In genomic region chr2:157130813-157131514, GRCm38 (mm10) we compare ENCODE assay signal across 9 mouse cellular contexts. TPM values are rescaled to one million over a fixed set of nuclear protein-coding genes. Genes with fewer than 3 reads are reported as not detected.
A peak's percentile ranks its signal among the peaks of the same experiment; 100 is the strongest.
DNase-seq lines count a peak whose midpoint lies in the region; ATAC-seq and TF ChIP-seq lines count a peak whose summit lies in the region.
"Had no signal": no experiment of that assay in that cellular context is flagged by ENCODE, and none has a peak within 500 bp of the region (broad histone marks: within the 10 kb centered on the region; RNA-seq: fewer than 3 reads in every experiment).

No protein-coding gene starts in this region.

- H3K9ac ChIP-seq in kidney, postnatal 0 days (ENCODE audit: low read depth, low read length) = no peak overlapping the region
- H3K9ac ChIP-seq in forebrain, embryonic 13.5 days = no peak overlapping the region

- no peaks in the 10 kb centered on the region for H3K4me1 ChIP-seq in kidney, postnatal 0 days (replicated peaks; ENCODE audit: insufficient read depth, low read length)
- peaks cover 8% of the 10 kb centered on the region for H3K4me1 ChIP-seq in forebrain, embryonic 13.5 days
- peaks cover 15% of the 10 kb centered on the region for H3K4me1 ChIP-seq in midbrain, embryonic 10.5 days

- no peak overlapping the region for H3K4me3 ChIP-seq in kidney, postnatal 0 days (replicated peaks; ENCODE audit: low read depth, low read length)
- H3K4me3 ChIP-seq in forebrain, embryonic 13.5 days = no peak overlapping the region
- no peak overlapping the region for H3K4me3 ChIP-seq in midbrain, embryonic 10.5 days

- no peak for ATAC-seq in kidney, postnatal 0 days (replicated peaks; ENCODE audit: low FRiP score, low read depth)
- no peak for ATAC-seq in forebrain, embryonic 13.5 days

- TF ChIP-seq CTCF in kidney, postnatal 0 days (IDR thresholded peaks at IDR 0.05; ENCODE audit: low read depth) = no peak

- no peaks in the 10 kb centered on the region for H3K9me3 ChIP-seq in kidney, postnatal 0 days (replicated peaks; ENCODE audit: low read length)
- H3K9me3 ChIP-seq in forebrain, embryonic 13.5 days (replicated peaks) = no peaks in the 10 kb centered on the region
- H3K9me3 ChIP-seq in midbrain, embryonic 10.5 days (replicated peaks) = no peaks in the 10 kb centered on the region

- no peaks in the 10 kb centered on the region for H3K36me3 ChIP-seq in kidney, postnatal 0 days (ENCODE audit: insufficient read depth, low read length)
- peaks cover 12% of the 10 kb centered on the region; the same call in 1 of the 2 replicates for H3K36me3 ChIP-seq in forebrain, embryonic 13.5 days (ENCODE audit: poor library complexity, severe bottlenecking)
- peaks cover 18% of the 10 kb centered on the region for H3K36me3 ChIP-seq in midbrain, embryonic 10.5 days

- 0 out of 2 replicates have a peak overlapping the region, but pooled peaks have one; percentile 3 for H3K27ac ChIP-seq in kidney, postnatal 0 days
- no peak overlapping the region for H3K27ac ChIP-seq in forebrain, embryonic 13.5 days
- no peak overlapping the region for H3K27ac ChIP-seq in midbrain, embryonic 10.5 days (replicated peaks)

- 77% methylated on average over 8 of the region's 8 CpGs for WGBS in kidney, postnatal 0 days
- WGBS in forebrain, embryonic 13.5 days = 92% methylated on average over 8 of the region's 8 CpGs
- WGBS in midbrain, embryonic 10.5 days = 93% methylated on average over 8 of the region's 8 CpGs

- no peak overlapping the region for H3K4me2 ChIP-seq in kidney, postnatal 0 days (ENCODE audit: low read length)
- no peak overlapping the region for H3K4me2 ChIP-seq in forebrain, embryonic 13.5 days

- DNase-seq in spleen, adult 12 weeks (ENCODE audit: low spot score) = peak; percentile 19
- no peak for DNase-seq in spleen, postnatal 4 days (ENCODE audit: low spot score in 2 of 2)
- peak; percentile 75 for DNase-seq in adipocyte (ENCODE audit: low spot score)
- peak; percentile 59 for DNase-seq in kidney, postnatal 0 days (ENCODE audit: low spot score)
- DNase-seq in skeletal muscle tissue, adult 2 months (ENCODE audit: low read depth, low spot score) = peak; percentile 36
- no peak for DNase-seq in midbrain, embryonic 10.5 days (ENCODE audit: low spot score)
- no peak for DNase-seq in cerebellum, postnatal 14 days

- H3K27me3 ChIP-seq in kidney, postnatal 0 days (ENCODE audit: insufficient read depth, low read length) = no peaks in the 10 kb centered on the region
- H3K27me3 ChIP-seq in forebrain, embryonic 13.5 days = no peaks in the 10 kb centered on the region
- no peaks in the 10 kb centered on the region for H3K27me3 ChIP-seq in midbrain, embryonic 10.5 days (ENCODE audit: low read depth, poor library complexity, severe bottlenecking)

RNA-seq across cellular contexts. Expression of gene Samhd1, which starts 4.1 kb away (rescaled TPM):
- polyA plus RNA-seq in kidney, postnatal 0 days (2015; fragmentation: Nextera tagmentation; extraction: Ambion mirVana) = 19.1 and 20.0 TPM in 2 replicates
- 13.9 and 16.0 TPM in 2 replicates for polyA plus RNA-seq in forebrain, embryonic 13.5 days (2015; fragmentation: Nextera tagmentation; extraction: Ambion mirVana)
- 21.2 and 22.9 TPM in 2 replicates for polyA plus RNA-seq in midbrain, embryonic 10.5 days (2016; fragmentation: Nextera tagmentation; extraction: Ambion mirVana)

RNA-seq across cellular contexts. Expression of gene Tldc2, which starts 44.1 kb away (rescaled TPM):
- 2.2 and 2.5 TPM in 2 replicates for polyA plus RNA-seq in kidney, postnatal 0 days (2015; fragmentation: Nextera tagmentation; extraction: Ambion mirVana)
- not detected in 2 replicates for polyA plus RNA-seq in forebrain, embryonic 13.5 days (2015; fragmentation: Nextera tagmentation; extraction: Ambion mirVana)
- not detected in 2 replicates for polyA plus RNA-seq in midbrain, embryonic 10.5 days (2016; fragmentation: Nextera tagmentation; extraction: Ambion mirVana)
- polyA plus RNA-seq: intestine, embryonic 14.5 days had no signal

RNA-seq across cellular contexts. Expression of gene Soga1, which starts 51.9 kb away (rescaled TPM):
- 1.3 and 1.8 TPM in 2 replicates for polyA plus RNA-seq in kidney, postnatal 0 days (2015; fragmentation: Nextera tagmentation; extraction: Ambion mirVana)
- polyA plus RNA-seq in forebrain, embryonic 13.5 days (2015; fragmentation: Nextera tagmentation; extraction: Ambion mirVana) = 4.8 and 5.1 TPM in 2 replicates
- 3.6 and 3.7 TPM in 2 replicates for polyA plus RNA-seq in midbrain, embryonic 10.5 days (2016; fragmentation: Nextera tagmentation; extraction: Ambion mirVana)

Comparison
In these comparisons a context has a peak if more than half of its experiments do, and no peak if none do; other contexts are left out.
1. DNase-seq: peak in spleen, adult 12 weeks (single experiment), adipocyte (single experiment), kidney, postnatal 0 days (single experiment) and skeletal muscle tissue, adult 2 months (single experiment); none in spleen, postnatal 4 days (0 of 2), midbrain, embryonic 10.5 days (single experiment) and cerebellum, postnatal 14 days (0 of 2).